Mouse (Mus musculus) frontal cortex, postnatal 14 days (tissue): ENCODE measurements at regions not wholly inside any gene's neighbourhood (a gene's known extent, or its start where the extent isn't known, plus 50 kb on each side); places are given as distances from the start of the nearest gene placed in this dataset.

Experiments
- DNase-seq, 2 experiments: peaks; one replicate each; pipeline ENCODE4 v3.0.0; 2022; ENCODE audit warnings: low spot score in 2 of 2

DNA sequence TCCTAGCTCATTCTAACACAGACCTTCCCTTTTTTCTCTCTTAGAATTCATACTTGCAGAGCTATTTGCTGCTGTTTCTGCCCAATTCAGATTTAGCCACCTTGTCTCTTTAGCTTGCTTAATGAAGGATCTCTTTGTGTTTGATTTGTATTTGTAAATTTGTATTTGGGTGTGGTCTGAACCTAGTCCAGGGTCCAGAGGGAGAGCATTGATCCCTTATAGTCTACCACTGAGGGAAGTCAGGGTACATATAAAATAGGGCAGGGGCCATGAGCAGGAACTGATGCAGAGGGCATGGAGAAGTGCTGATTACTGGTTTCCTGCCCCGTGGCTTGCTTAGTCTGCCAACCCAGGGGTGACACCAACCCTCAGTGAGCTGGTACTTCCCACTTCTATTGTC, 508.7 kb downstream of the Tm4sf1 start:
- no peak for DNase-seq

DNA sequence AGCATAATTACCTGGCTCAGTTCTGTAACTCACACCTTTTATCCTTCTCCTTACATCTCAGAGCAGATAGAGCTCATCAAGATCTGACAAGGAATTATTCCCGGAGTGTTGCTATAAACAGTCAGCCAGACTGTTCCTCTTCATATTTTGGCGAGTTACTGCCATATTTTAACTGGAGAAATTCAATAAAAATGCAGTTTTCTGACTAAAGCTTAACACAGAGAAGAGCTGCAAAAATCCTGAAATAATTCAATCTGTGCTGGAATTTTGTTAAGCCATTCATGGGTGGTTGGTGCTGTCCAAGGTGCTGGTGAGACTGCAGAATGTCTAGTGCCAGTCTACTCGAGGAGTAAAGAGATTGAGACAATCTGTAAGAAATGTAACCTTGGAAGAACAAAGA, 512.6 kb downstream of the Tm4sf1 start:
- no peak for DNase-seq

GRCm38 (mm10) chr3:56773920-56774319, 527.9 kb downstream of the Tm4sf1 start:
- no peak for DNase-seq

GRCm38 (mm10) chr3:56770225-56770624, 531.6 kb downstream of the Tm4sf1 start:
- DNase-seq, result no peak

- DNase-seq, result no peak
Observed at GRCm38 (mm10) chr3:56767133-56767532, 534.7 kb downstream of the Tm4sf1 start.

DNA sequence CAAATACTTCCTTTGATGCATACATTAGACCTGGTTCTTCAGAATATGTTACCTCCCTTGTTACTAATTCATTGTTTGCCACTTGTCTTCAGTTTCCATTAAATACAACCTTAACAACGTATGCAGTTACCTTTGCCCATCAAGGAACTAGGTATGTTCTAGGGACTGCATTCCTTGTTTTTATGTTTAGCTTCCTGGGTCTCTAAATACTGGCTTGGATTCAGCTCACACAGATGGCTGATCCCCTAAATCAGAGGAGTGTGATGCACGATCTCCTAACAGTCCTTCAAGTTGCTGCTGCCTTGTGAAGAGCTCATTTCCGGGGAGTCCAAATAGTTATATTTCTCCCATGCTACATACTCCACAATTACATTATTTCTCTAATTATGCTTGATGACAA, 537.5 kb downstream of the Tm4sf1 start:
- no peak for DNase-seq

GRCm38 (mm10) chr3:56763896-56764295, 537.9 kb downstream of the Tm4sf1 start:
- DNase-seq, result no peak

- no peak for DNase-seq
Observed at GRCm38 (mm10) chr3:56753654-56754053, 548.1 kb downstream of the Tm4sf1 start.

DNA sequence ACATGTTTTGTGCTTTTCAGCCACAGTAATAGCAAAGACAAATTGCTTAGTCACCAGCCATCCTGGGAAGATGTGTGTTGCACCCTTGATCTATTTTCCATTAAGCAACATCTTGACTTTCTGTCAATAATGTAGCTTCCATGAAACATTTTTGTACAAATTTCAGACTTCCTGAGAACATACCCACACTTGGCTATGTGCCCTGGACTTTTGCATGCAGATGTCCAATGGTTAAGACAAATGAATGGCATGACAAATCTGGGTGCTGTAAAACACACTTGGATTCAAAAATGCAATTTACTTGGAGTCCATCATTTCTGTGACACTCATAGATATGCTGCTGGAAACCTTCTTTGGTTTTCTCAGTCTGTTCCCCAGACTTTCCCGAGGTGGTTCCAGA, 549.9 kb downstream of the Tm4sf1 start:
- no peak for DNase-seq

GRCm38 (mm10) chr3:56740902-56741301, 557.4 kb upstream of the Nbea start:
- DNase-seq, result no peak

GRCm38 (mm10) chr3:56739451-56739850, 556.0 kb upstream of the Nbea start:
- no peak for DNase-seq

DNA sequence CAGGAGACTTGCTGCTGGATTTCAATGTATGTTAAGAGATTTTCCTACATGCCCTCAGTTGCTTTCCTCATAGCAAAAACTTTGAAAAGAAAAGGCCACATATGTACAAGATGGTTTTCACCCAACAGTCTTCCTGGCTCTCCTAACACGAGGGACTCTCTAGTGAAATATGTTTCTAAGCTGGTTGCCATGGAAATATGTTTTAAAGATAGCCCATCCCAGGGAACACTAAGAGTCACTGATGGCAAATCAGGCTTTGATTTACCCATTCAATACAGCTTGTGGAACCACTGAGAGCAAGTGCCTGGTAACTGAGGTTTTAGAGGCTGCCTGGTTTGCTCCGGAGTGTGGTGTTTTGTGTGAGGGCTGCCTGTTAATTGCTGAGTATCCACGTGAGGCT, 547.3 kb upstream of the Nbea start:
- DNase-seq, result no peak

- no peak for DNase-seq
Observed at GRCm38 (mm10) chr3:56724991-56725390, 541.5 kb upstream of the Nbea start.

GRCm38 (mm10) chr3:56708260-56708659, 524.8 kb upstream of the Nbea start:
- DNase-seq, result no peak

DNA sequence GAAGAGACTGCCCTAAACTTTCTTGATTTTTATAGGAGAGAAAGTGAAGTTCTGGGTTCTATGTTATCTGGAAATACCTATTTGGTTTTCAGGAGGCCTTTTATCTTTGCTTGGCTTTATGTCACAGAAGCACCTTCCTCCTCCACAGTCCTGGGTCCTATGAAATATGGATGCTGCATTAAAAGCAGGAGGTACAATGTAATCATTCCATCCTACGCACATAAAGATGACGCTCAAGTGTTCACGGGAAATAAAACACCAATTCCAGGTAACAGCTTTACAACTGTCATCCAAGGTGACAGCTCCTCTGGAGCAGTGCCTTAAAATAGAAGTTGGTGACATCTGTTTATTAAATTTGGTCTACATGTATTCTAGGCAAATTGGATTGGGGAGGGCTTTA, 523.8 kb upstream of the Nbea start:
- no peak for DNase-seq

GRCm38 (mm10) chr3:56706038-56706437, 522.5 kb upstream of the Nbea start:
- no peak for DNase-seq

DNA sequence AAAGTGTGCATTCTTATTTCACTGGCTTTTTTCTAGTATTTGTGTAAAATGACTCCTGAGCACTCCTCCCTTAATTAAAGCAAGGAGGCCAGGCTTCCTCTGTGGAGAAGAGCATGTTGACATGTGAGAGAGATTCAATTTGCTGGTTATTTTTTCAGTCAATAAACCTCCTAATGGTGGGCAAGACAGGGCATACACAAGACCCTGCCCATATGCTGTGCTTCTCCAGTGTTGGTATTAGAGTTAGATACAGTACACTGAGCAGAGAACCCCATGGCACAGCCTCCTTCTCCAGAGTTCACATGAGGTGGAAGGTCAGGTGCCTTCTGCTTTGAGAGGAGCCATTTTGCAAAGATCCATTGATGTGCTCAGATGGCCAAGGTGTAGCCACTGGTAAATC, 515.4 kb upstream of the Nbea start:
- DNase-seq, result no peak

DNA sequence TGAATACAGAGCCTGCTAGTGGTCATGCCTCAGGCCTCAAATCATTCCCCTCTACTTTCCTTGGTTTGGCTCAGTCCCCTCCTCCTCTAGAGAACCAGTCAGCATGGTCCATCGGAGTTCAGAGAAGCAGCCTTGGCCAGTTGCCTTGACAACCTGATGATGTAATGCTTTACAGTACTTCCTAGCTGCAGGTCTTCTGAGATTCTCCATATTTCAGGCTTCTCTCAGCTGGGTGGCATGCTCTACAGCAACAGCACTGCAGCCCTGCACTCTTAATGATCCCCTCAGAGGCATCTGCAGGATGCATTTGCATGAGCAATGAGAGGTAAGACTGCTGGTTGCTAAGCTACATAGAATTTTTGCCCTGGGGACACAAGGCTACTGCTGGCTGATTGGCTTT, 514.7 kb upstream of the Nbea start:
- peak; percentile 24 to 25 for DNase-seq

DNA sequence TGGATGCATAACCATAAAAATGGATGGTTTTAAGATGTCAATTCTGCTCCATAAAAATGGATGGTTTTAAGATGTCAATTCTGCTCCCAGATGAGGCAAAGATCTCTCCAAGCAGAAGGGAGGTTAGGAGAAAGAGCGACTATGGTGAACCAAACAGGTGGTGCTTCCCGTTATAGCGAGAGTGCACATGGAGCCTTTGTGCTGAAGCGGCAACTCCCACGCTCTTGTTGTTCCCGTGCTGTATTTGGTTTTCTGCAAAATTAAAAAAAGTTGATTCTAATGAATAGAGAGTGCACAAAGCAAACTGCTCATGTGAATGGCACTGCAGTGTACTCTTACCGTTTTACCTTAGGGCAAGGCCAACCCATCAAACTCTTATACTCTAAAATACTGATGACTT, 497.5 kb upstream of the Nbea start:
- DNase-seq, result no peak

DNA sequence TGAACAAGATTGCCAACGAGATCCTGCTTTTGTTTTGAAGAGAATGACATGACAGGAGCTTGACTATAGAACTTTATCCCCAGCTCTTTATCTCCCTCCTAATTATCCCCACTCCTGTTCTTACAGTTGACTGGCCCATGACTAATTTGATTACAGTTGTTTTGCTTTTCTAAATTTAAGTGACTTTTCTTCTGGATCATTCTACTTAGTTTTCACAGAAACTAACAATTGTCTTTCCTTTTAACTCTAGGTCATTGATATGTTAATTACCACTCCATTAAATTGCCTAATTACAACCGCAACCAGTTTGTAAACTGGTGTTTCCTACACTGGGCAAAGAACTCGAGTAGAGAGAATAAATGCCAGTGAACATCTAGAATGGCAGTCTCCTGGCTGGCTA, 485.3 kb upstream of the Nbea start:
- no peak for DNase-seq

DNA sequence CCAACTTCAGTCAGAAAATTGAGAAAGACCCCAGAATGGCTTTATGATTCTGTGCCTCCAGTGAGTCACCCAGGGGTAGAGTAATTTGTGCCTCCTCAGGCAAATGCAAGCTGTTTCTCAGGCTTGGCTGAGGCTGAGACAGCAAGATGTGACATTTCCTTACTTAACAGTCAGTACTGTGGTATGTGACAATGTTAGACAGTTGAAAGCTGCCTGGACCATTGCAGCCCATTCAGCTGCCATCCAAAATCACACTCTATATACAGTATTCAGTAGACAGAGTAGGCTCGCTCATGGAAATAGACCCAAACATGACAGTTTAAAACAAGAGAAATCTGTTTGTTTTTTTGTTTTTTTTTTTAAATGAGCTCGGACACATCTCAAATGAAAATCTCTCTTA, 477.1 kb upstream of the Nbea start:
- no peak for DNase-seq

DNA sequence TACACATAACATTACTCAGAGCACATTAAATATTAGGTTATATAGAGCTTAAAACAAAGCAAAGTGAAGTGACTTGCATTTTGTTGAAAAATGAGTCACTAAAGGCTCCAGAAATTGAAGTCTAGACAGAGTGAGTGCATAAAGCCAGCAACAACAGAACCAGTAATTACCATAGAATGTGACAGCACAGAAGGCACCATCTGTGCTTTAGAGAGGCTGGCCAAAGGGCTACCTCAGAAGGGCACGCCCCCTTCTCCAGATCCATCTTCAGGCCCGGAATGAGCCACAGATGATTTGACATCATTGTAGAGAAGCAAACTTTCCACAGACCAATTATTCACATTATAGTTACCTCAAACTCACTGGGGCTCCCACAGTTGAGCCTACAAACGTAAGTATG, 463.8 kb upstream of the Nbea start:
- DNase-seq, result no peak
